Mouse (Mus musculus) embryo, embryonic 10.5 days (tissue): ENCODE measurements around the gene Asb8.

Source experiments
- DNase-seq: peaks from one replicate; pipeline ENCODE4 v3.0.0-alpha.2; 2015; ENCODE audit warnings: low spot score

Asb8 gene

GRCm38 (mm10) chr15:98155272-98155671, 10.2 kb downstream of the Asb8 start:
- DNase-seq = no peak

GRCm38 (mm10) chr15:98154631-98155030, 10.8 kb downstream of the Asb8 start:
- no peak for DNase-seq

GRCm38 (mm10) chr15:98154146-98154545, 11.3 kb downstream of the Asb8 start:
- DNase-seq = no peak

GRCm38 (mm10) chr15:98153625-98154024, 11.8 kb downstream of the Asb8 start:
- peak; percentile 88 for DNase-seq

GRCm38 (mm10) chr15:98152916-98153315, 12.5 kb downstream of the Asb8 start:
- DNase-seq = no peak

DNA sequence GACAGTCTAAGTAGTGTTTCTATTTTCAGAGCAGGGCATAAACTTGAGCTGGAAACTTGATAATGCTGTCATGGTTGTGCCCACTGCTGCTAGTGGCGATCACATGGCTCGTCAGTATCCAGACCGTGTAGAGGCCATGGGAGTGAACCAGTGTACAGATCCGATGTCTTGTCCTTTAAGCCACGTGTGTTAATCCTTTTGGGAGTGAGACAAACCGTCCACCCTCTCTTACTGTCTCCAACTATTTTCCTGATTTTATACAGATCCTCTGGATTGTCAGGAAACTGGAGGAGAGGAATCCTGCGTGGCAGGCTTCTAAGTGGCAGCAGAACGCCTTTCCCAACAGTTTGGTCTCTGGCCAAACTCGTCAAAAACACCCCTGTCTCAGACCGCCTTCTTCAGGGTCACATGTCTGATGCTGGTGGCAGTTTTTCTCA, 16.2 kb downstream of the Asb8 start:
- no peak for DNase-seq

DNA sequence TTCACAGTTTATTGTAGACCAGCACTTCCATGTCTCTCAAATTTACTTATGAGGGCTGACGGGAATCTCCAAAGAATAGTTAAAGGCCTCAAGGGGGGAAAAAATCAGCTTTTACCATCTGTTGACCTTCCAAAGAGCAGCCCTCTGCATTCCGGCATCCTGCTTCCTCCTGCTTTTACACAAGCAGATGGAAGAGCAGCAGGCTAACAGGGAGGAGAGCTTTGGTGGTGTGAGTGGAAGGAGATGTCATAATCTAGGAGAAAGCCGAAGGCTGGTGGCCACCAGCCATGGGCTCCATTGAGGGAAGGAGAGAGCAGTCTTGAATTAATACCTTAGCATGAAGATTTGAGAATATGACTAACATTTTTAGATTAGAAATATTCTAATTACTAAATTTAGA, 17.1 kb downstream of the Asb8 start:
- no peak for DNase-seq

- DNase-seq = peak; percentile 95
These were observed 19.8 kb downstream of the Asb8 start for GRCm38 (mm10) chr15:98145559-98146181.

- DNase-seq = peak; percentile 48
These were observed 20.4 kb downstream of the Asb8 start for GRCm38 (mm10) chr15:98144861-98145507.

- no peak for DNase-seq
These were observed 22.9 kb downstream of the Asb8 start for GRCm38 (mm10) chr15:98142515-98142914.

- DNase-seq = no peak
These were observed 24.6 kb downstream of the Asb8 start for GRCm38 (mm10) chr15:98140809-98141208.

GRCm38 (mm10) chr15:98139763-98140162, 25.7 kb downstream of the Asb8 start:
- no peak for DNase-seq

- no peak for DNase-seq
These were observed 28.6 kb downstream of the Asb8 start for GRCm38 (mm10) chr15:98136871-98137270.

- no peak for DNase-seq
These were observed 29.8 kb downstream of the Asb8 start for GRCm38 (mm10) chr15:98135671-98136070.

DNA sequence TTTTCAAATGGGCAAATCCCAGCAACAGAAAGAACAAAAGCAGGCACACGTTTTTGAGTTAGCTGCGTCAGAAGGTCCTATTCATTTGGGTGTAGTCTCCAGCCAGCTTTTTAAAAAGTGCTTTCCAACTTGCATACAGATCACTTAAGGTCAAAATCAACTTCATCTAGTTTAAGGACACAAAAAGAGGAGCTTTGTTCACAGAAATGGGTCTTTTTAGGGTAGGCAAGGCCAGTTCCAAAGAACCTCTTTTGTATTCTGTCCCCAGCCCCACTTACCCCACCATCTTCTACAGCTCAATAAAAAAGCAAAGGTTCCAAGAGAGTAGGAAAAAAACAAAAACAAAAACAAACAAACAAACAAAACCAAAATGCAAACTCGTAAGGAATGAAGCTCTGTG, 30.8 kb downstream of the Asb8 start:
- no peak for DNase-seq

GRCm38 (mm10) chr15:98134034-98134433, 31.4 kb downstream of the Asb8 start:
- no peak for DNase-seq

DNA sequence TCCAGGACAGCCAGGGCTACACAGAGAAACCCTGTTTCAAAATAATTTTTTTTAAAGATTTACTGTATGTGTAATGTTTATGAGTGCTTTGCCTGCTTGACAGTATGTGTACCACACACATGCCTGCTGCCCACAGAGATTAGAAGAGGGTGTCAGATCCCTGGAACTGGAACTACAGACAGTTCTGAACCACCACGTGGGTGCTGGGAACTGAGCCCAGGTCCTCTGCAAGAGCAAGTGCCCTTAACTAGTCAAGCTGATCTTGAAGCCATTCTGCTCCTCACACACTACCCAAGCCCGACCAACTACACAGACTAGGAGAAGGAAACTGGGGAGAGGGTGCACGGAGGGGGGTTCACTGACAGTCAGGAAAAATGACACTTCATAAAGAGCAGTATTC, 32.0 kb downstream of the Asb8 start:
- DNase-seq = no peak

GRCm38 (mm10) chr15:98131942-98132655, 33.3 kb downstream of the Asb8 start:
- DNase-seq = no peak

DNA sequence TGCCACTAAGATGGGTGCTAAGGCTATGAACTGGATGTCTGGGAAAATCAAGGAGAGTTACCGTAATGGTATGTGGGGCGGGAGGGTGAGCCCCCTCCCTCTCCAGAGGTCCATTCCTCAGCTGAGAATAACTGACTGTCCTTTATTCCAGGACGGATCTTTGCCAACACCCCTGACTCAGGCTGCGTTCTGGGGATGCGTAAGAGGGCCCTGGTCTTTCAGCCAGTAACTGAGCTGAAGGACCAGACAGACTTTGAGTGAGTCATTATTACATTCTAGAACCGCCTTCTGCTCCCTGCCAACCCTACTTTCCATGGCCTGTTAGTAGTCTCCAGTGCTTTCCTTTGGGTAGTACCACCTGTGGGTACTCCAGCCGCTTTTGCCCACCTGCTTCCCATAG, 34.0 kb downstream of the Asb8 start:
- DNase-seq = no peak

- DNase-seq = no peak
These were observed 34.4 kb downstream of the Asb8 start for GRCm38 (mm10) chr15:98131001-98131400.

- DNase-seq = no peak
These were observed 44.6 kb downstream of the Asb8 start for GRCm38 (mm10) chr15:98120831-98121230.

DNA sequence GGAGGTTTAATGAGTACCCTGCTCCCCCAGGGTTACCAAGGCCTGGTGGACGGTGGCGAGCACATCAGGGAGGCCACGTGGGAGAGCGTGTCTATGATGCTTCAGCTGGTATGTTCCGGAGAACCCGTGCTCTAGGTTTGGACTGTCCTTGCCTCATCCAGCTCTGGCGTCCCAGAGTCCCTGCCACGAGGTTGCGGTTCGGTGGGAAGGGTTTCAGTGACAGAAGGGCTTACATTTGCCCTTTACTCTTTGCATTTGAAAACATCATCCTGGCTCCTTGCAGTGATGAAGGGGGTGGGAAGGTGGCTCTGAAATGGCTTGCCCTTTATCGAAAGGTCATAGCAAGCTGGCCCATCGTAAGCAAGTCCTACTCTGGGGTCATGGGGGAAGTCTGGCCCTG, 46.1 kb downstream of the Asb8 start:
- DNase-seq = no peak

- DNase-seq = no peak
These were observed 49.1 kb downstream of the Asb8 start for GRCm38 (mm10) chr15:98116287-98116686.
